Mouse (Mus musculus) limb, embryonic 13.5 days (tissue): ENCODE data around the gene Etaa1. TPM values are rescaled to one million over a fixed set of nuclear protein-coding genes. Genes with fewer than 3 reads are reported as not detected.
"Not testable (repeated sequence)": the region's sequence is repeated elsewhere in the genome, so short reads cannot be mapped to it uniquely, and the experiment has no call there.

Source experiments
- ATAC-seq: fragments of 200-750 bp; cut with Nextera tagmentation; 2 replicates; pipeline ENCODE4 v1.8.0; 2017; ENCODE audit warnings: low read depth, moderate number of reproducible peaks, moderate TSS enrichment; ENCODE audit not compliant: low FRiP score
- H3K27ac ChIP-seq: fragments of 300-500 bp; sonication (generic); 2 replicates; pipeline ENCODE4 v1.5.1; 2015; ENCODE audit warnings: inconsistent platforms, mild to moderate bottlenecking, moderate library complexity
- H3K27me3 ChIP-seq: fragments of 300-500 bp; sonication (generic); 2 replicates; pipeline ENCODE4 v1.6.1; 2015; ENCODE audit warnings: mild to moderate bottlenecking, inconsistent platforms
- H3K36me3 ChIP-seq: fragments of 300-500 bp; sonication (generic); 2 replicates; pipeline ENCODE4 v1.6.1; 2015; ENCODE audit warnings: inconsistent platforms, mild to moderate bottlenecking, moderate library complexity
- H3K4me1 ChIP-seq: fragments of 300-500 bp; sonication (generic); 2 replicates; pipeline ENCODE4 v1.6.1; 2015; ENCODE audit warnings: inconsistent platforms
- H3K4me2 ChIP-seq: fragments of 300-500 bp; sonication (generic); replicated peaks from 2 replicates; pipeline ENCODE4 v1.6.1; 2015; ENCODE audit warnings: inconsistent platforms, mild to moderate bottlenecking, moderate library complexity
- H3K4me3 ChIP-seq: fragments of 300-500 bp; sonication (generic); 2 replicates; pipeline ENCODE4 v1.5.1; 2015; ENCODE audit warnings: moderate library complexity, mild to moderate bottlenecking, inconsistent platforms
- H3K9ac ChIP-seq: fragments of 300-500 bp; sonication (generic); 2 replicates; pipeline ENCODE4 v1.6.1; 2015; ENCODE audit warnings: mild to moderate bottlenecking, inconsistent platforms
- H3K9me3 ChIP-seq: fragments of 300-500 bp; sonication (generic); 2 replicates; pipeline ENCODE4 v1.6.1; 2016; ENCODE audit warnings: inconsistent platforms
- WGBS: fragments of 180-500 bp; shearing (Covaris S2); methylation state at CpG from one replicate; pipeline ENCODE4 v1.1.7; 2015; 5-methylcytosine and 5-hydroxymethylcytosine counted together
- polyA plus RNA-seq: library from polyadenylated mRNA; unstranded; fragments of >200 nt; fragmentation: Nextera tagmentation; extraction: Ambion mirVana; gene quantifications from 2 replicates; pipeline ENCODE4 v1.2.1, GENCODE M21; 2015

The Etaa1 gene
- polyA plus RNA-seq, 1 experiment from 2014 or later, result 11.3 TPM

GRCm38 (mm10) chr11:17916486-17916885 lies 37.2 kb downstream of the Etaa1 start:
- WGBS, result 84% methylated on average over 1 of the region's 1 CpGs
- no peak overlapping the region for H3K27ac ChIP-seq
- ATAC-seq, result no peak
- H3K36me3 ChIP-seq, result no peaks in the 10 kb centered on the region
- H3K4me2 ChIP-seq, result no peak overlapping the region
- H3K9ac ChIP-seq, result no peak overlapping the region
- H3K9me3 ChIP-seq, result no peaks in the 10 kb centered on the region
- H3K4me3 ChIP-seq, result no peak overlapping the region
- H3K27me3 ChIP-seq, result no peaks in the 10 kb centered on the region
- H3K4me1 ChIP-seq, result no peaks in the 10 kb centered on the region

DNA sequence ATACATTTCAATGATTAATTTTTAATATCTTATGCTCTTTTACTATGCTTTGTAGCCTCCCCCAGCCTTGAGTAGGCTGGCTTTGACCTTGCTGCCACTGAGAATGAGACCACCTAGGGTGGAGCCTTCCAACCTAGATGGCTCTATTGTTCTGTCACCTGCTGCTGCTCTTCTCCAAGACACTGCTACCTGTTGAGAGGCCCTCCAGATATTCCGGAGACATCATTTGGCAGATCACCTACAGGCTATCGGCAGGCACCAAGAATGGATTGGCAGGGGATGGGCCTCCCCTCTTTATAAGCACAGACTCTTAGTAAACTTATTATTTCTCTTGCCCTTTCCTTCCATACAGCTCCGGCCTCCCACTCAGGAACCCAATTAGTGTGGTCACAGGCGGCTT lies 52.7 kb downstream of the Etaa1 start:
- H3K9me3 ChIP-seq, H3K4me3 ChIP-seq, H3K9ac ChIP-seq, H3K27ac ChIP-seq, H3K4me2 ChIP-seq, H3K4me1 ChIP-seq, ATAC-seq, H3K27me3 ChIP-seq, H3K36me3 ChIP-seq: not testable (repeated sequence)
- 88% methylated on average over 4 of the region's 4 CpGs for WGBS
